14 mouse cellular contexts compared by ENCODE assay signal in genomic region chr12:21320317-21320716, GRCm38 (mm10). TPM values are rescaled to one million over a fixed set of nuclear protein-coding genes. Genes with fewer than 3 reads are reported as not detected.
DNase-seq lines count a peak whose midpoint lies in the region.
"Had no signal": no experiment of that assay in that cellular context is flagged by ENCODE, and none has a peak within 500 bp of the region (broad histone marks: within the 10 kb centered on the region; RNA-seq: fewer than 3 reads in every experiment).

No protein-coding gene starts in this region.

- peak; percentile 52 to 58 for DNase-seq in kidney, adult 8-10 months
- no peak for DNase-seq in kidney, adult 18-20 months
- DNase-seq in A20 (ENCODE audit: low read depth, low spot score) = peak; percentile 79
- peak; percentile 28 to 38 for DNase-seq in cerebellum, adult 18-20 months
- DNase-seq in kidney, postnatal 25 days = peak; percentile 51 to 57
- DNase-seq in left cerebral cortex, postnatal 10 days (ENCODE audit: extremely low spot score in 1 of 2, low spot score in 2 of 2) = no peak
- DNase-seq in forebrain, embryonic 10.5 days (ENCODE audit: extremely low spot score, low spot score) = no peak
- DNase-seq: adrenal gland, postnatal 10 days; retina, postnatal 1 day; thymus, adult 2 months had no signal

- H3K36me3 ChIP-seq in forebrain, embryonic 10.5 days (replicated peaks) = peaks cover 70% of the 10 kb centered on the region

- no peak overlapping the region for H3K4me3 ChIP-seq in forebrain, embryonic 10.5 days
- H3K4me3 ChIP-seq: erythroblast, embryonic 14.5 days; hindbrain, embryonic 15.5 days; midbrain, embryonic 12.5 days; myocyte had no signal

- H3K4me1 ChIP-seq in forebrain, embryonic 10.5 days = peaks cover 12% of the 10 kb centered on the region

- WGBS in forebrain, embryonic 10.5 days = 92% methylated on average over 4 of the region's 4 CpGs

- H3K27me3 ChIP-seq in forebrain, embryonic 10.5 days (ENCODE audit: poor library complexity, severe bottlenecking) = no peaks in the 10 kb centered on the region
- H3K27me3 ChIP-seq: hindbrain, embryonic 15.5 days; midbrain, embryonic 12.5 days had no signal

- H3K27ac ChIP-seq in forebrain, embryonic 10.5 days = no peak overlapping the region
- H3K27ac ChIP-seq: hindbrain, embryonic 15.5 days; midbrain, embryonic 12.5 days had no signal

- no peaks in the 10 kb centered on the region for H3K9me3 ChIP-seq in forebrain, embryonic 10.5 days
- H3K9me3 ChIP-seq: hindbrain, embryonic 15.5 days; midbrain, embryonic 12.5 days had no signal

- intact Hi-C loops in left cerebral cortex, postnatal 10 days (cut with DNase I) = no loop called here

RNA-seq across cellular contexts. Expression of gene Iah1, which starts 4.1 kb away (rescaled TPM):
- 10 to 100 TPM; 20.8 to 23.5 TPM for total RNA-seq in left cerebral cortex, postnatal 10 days (2021)
- polyA plus RNA-seq in forebrain, embryonic 10.5 days (2016; fragmentation: Nextera tagmentation; extraction: Ambion mirVana) = 44.5 and 48.9 TPM in 2 replicates

RNA-seq across cellular contexts. Expression of gene Itgb1bp1, which starts 34.2 kb away (rescaled TPM):
- 10 to 100 TPM; 36.4 to 38.8 TPM for total RNA-seq in left cerebral cortex, postnatal 10 days (2021)
- 38.7 and 44.2 TPM in 2 replicates for polyA plus RNA-seq in forebrain, embryonic 10.5 days (2016; fragmentation: Nextera tagmentation; extraction: Ambion mirVana)

RNA-seq across cellular contexts. Expression of gene Cpsf3, which starts 35.1 kb away (rescaled TPM):
- 10 to 100 TPM; 48.4 to 49.3 TPM for total RNA-seq in left cerebral cortex, postnatal 10 days (2021)
- polyA plus RNA-seq in forebrain, embryonic 10.5 days (2016; fragmentation: Nextera tagmentation; extraction: Ambion mirVana) = 139 and 149 TPM in 2 replicates

RNA-seq across cellular contexts. Expression of gene Adam17, which starts 53.1 kb away (rescaled TPM):
- total RNA-seq in left cerebral cortex, postnatal 10 days (2021) = 10 to 100 TPM; 17.4 to 20.5 TPM
- polyA plus RNA-seq in forebrain, embryonic 10.5 days (2016; fragmentation: Nextera tagmentation; extraction: Ambion mirVana) = 41.1 and 44.2 TPM in 2 replicates

Comparison
In these comparisons a context has a peak if more than half of its experiments do, and no peak if none do; other contexts are left out.
1. DNase-seq: peak in kidney, adult 8-10 months (2 of 2), A20 (single experiment), cerebellum, adult 18-20 months (2 of 2) and kidney, postnatal 25 days (2 of 2); none in kidney, adult 18-20 months (single experiment), left cerebral cortex, postnatal 10 days (0 of 2) and forebrain, embryonic 10.5 days (single experiment).